Mouse (Mus musculus) forebrain, postnatal 0 days (tissue): ENCODE measurements around the gene Pld3. TPM values are rescaled to one million over a fixed set of nuclear protein-coding genes. Genes with fewer than 3 reads are reported as not detected.

ENCODE experiments used
- ATAC-seq: fragments of 200-750 bp; cut with Nextera tagmentation; 2 replicates; pipeline ENCODE4 v1.8.0; 2017; ENCODE audit warnings: mild to moderate bottlenecking, moderate library complexity
- DNase-seq: peaks from one replicate; pipeline ENCODE4 v3.0.0-alpha.2; 2015
- H3K27ac ChIP-seq: fragments of 300-500 bp; sonication (generic); 2 replicates; pipeline ENCODE4 v1.5.1; 2014; ENCODE audit warnings: low read depth, mild to moderate bottlenecking, antibody characterized with exemption, low read length, moderate library complexity, mixed read lengths
- H3K27me3 ChIP-seq: fragments of 300-500 bp; sonication (generic); 2 replicates; pipeline ENCODE4 v1.6.1; 2014; ENCODE audit warnings: mild to moderate bottlenecking, low read length, mixed read lengths; ENCODE audit not compliant: insufficient read depth
- H3K36me3 ChIP-seq: fragments of 300-500 bp; sonication (generic); 2 replicates; pipeline ENCODE4 v1.6.1; 2014; ENCODE audit warnings: mild to moderate bottlenecking, moderate library complexity; ENCODE audit not compliant: insufficient read depth
- H3K4me1 ChIP-seq: fragments of 300-500 bp; sonication (generic); 2 replicates; pipeline ENCODE4 v1.6.1; 2014; ENCODE audit warnings: antibody characterized with exemption; ENCODE audit not compliant: insufficient read depth
- H3K4me2 ChIP-seq: fragments of 300-500 bp; sonication (generic); 2 replicates; pipeline ENCODE4 v1.6.1; 2014; ENCODE audit warnings: low read depth, mild to moderate bottlenecking, moderate library complexity
- H3K4me3 ChIP-seq: fragments of 300-500 bp; sonication (generic); 2 replicates; pipeline ENCODE4 v1.5.1; 2014; ENCODE audit warnings: low read depth, low read length, mixed read lengths
- H3K9ac ChIP-seq: fragments of 300-500 bp; sonication (generic); 2 replicates; pipeline ENCODE4 v1.6.1; 2014; ENCODE audit warnings: mild to moderate bottlenecking
- H3K9me3 ChIP-seq: fragments of 300-500 bp; sonication (generic); 2 replicates; pipeline ENCODE4 v1.6.1; 2016; ENCODE audit warnings: low read length
- CTCF ChIP-seq: sonication (generic); IDR thresholded peaks from 2 replicates; pipeline ENCODE4 v1.5.1; 2016; ENCODE audit warnings: antibody characterized with exemption, control low read depth, low read depth
- WGBS: fragments of 180-500 bp; shearing (Covaris S2); extraction: QIAGEN DNeasy Blood & Tissue Kit; methylation state at CpG from one replicate; pipeline ENCODE4 v1.1.7; 2014; 5-methylcytosine and 5-hydroxymethylcytosine counted together
- polyA plus RNA-seq: library from polyadenylated mRNA; unstranded; fragments of >200 nt; fragmentation: Nextera tagmentation; extraction: Ambion mirVana; gene quantifications from 2 replicates; pipeline ENCODE4 v1.2.1, GENCODE M21; 2015
- total RNA-seq: library from RNA; depleted of rRNA; stranded (reverse); fragments of >200 nt; gene quantifications from 2 replicates; pipeline ENCODE4 v1.2.3, GENCODE M21; 2014

Pld3 gene
- total and polyA plus RNA-seq, 2 experiments from 2014 or later = 219 to 246 TPM

GRCm38 (mm10) chr7:27491856-27492255 lies 61.2 kb downstream of the Pld3 start:
- WGBS = 75% methylated on average over 7 of the region's 7 CpGs
- no peak for TF ChIP-seq CTCF
- Histone ChIP-seq H3K4me1 (no peaks in the 10 kb centered on the region), H3K27ac (no peak overlapping the region), H3K9ac (no peak overlapping the region), H3K36me3 (no peaks in the 10 kb centered on the region), H3K4me2 (no peak overlapping the region), H3K4me3 (no peak overlapping the region), H3K27me3 (no peaks in the 10 kb centered on the region), H3K9me3 (no peaks in the 10 kb centered on the region)
- no peak for ATAC-seq
- DNase-seq = no peak

GRCm38 (mm10) chr7:27490543-27491329 lies 62.3 kb downstream of the Pld3 start:
- Histone ChIP-seq H3K9ac (peak overlapping the region; percentile 37), H3K36me3 (no peaks in the 10 kb centered on the region), H3K4me3 (peak overlapping the region; percentile 31), H3K4me1 (peaks cover 5% of the 10 kb centered on the region; the same call in 1 of the 2 replicates), H3K27ac (0 out of 2 replicates have a peak overlapping the region, but pooled peaks have one; percentile 40), H3K27me3 (no peaks in the 10 kb centered on the region), H3K4me2 (peak overlapping the region; percentile 48), H3K9me3 (no peaks in the 10 kb centered on the region)
- DNase-seq (peak; percentile 66), ATAC-seq (no peak)
- TF ChIP-seq CTCF = peak; percentile 52
- WGBS = 5% methylated on average over 30 of the region's 33 CpGs

GRCm38 (mm10) chr7:27490227-27490542 lies 62.8 kb downstream of the Pld3 start:
- TF ChIP-seq CTCF = no peak
- H3K4me2 ChIP-seq = peak overlapping the region; percentile 48
- peak overlapping the region; percentile 37 for H3K9ac ChIP-seq
- DNase-seq = no peak
- H3K4me3 ChIP-seq = peak overlapping the region; percentile 31
- no peak for ATAC-seq
- H3K27ac ChIP-seq = 0 out of 2 replicates have a peak overlapping the region, but pooled peaks have one; percentile 40
- no peaks in the 10 kb centered on the region for H3K9me3 ChIP-seq
- no peaks in the 10 kb centered on the region for H3K27me3 ChIP-seq
- H3K4me1 ChIP-seq = peaks cover 5% of the 10 kb centered on the region; the same call in 1 of the 2 replicates
- no peaks in the 10 kb centered on the region for H3K36me3 ChIP-seq
- 42% methylated on average over 4 of the region's 4 CpGs for WGBS

- Histone ChIP-seq H3K36me3 (no peaks in the 10 kb centered on the region), H3K9me3 (no peaks in the 10 kb centered on the region), H3K4me1 (peaks cover 5% of the 10 kb centered on the region; the same call in 1 of the 2 replicates), H3K4me2 (no peak overlapping the region), H3K27me3 (no peaks in the 10 kb centered on the region), H3K27ac (no peak overlapping the region), H3K9ac (no peak overlapping the region), H3K4me3 (no peak overlapping the region)
- WGBS = 88% methylated on average over 25 of the region's 25 CpGs
- ATAC-seq = no peak
- no peak for DNase-seq
- no peak for TF ChIP-seq CTCF
Observed at GRCm38 (mm10) chr7:27489270-27489869, 63.6 kb downstream of the Pld3 start.

GRCm38 (mm10) chr7:27487740-27488268 lies 65.2 kb downstream of the Pld3 start:
- peaks cover 5% of the 10 kb centered on the region; the same call in 1 of the 2 replicates for H3K4me1 ChIP-seq
- no peak for TF ChIP-seq CTCF
- 7% methylated on average over 13 of the region's 13 CpGs for WGBS
- no peak for ATAC-seq
- no peaks in the 10 kb centered on the region for H3K36me3 ChIP-seq
- H3K27ac ChIP-seq = peak overlapping the region; percentile 90
- H3K9me3 ChIP-seq = no peaks in the 10 kb centered on the region
- H3K4me3 ChIP-seq = peak overlapping the region; percentile 82
- no peaks in the 10 kb centered on the region for H3K27me3 ChIP-seq
- peak overlapping the region; percentile 57 for H3K4me2 ChIP-seq
- H3K9ac ChIP-seq = peak overlapping the region; percentile 83
- no peak for DNase-seq

GRCm38 (mm10) chr7:27486770-27487697 lies 66.0 kb downstream of the Pld3 start, which contains the start of gene Sertad1:
Sertad1 (plus strand) TSS chr7:27486910.
- WGBS = 2% methylated on average over 66 of the region's 80 CpGs
- Histone ChIP-seq H3K4me3 (peak within 1 kb of the TSS; percentile 82), H3K9me3 (no peaks in the 10 kb centered on the region), H3K9ac (peak within 1 kb of the TSS; percentile 83), H3K27ac (peak within 1 kb of the TSS; percentile 90), H3K27me3 (no peaks in the 10 kb centered on the region), H3K4me2 (peak within 1 kb of the TSS; percentile 57), H3K4me1 (peaks cover 5% of the 10 kb centered on the region; the same call in 1 of the 2 replicates), H3K36me3 (no peaks in the 10 kb centered on the region)
- peak; percentile 100 for DNase-seq
- ATAC-seq = peak; percentile 98
- TF ChIP-seq CTCF = peak; percentile 60
